Mouse (Mus musculus) hindbrain, embryonic 15.5 days (tissue): ENCODE measurements at regions not wholly inside any gene's neighbourhood (a gene's known extent, or its start where the extent isn't known, plus 50 kb on each side); places are given as distances from the start of the nearest gene placed in this dataset.

Experiments used
- ATAC-seq: fragments of 200-750 bp; cut with Nextera tagmentation; 2 replicates; pipeline ENCODE4 v1.8.0; 2017; ENCODE audit warnings: low read depth, moderate number of reproducible peaks, moderate TSS enrichment; ENCODE audit not compliant: low FRiP score
- H3K27ac ChIP-seq: fragments of 300-500 bp; sonication (generic); replicated peaks from 2 replicates; pipeline ENCODE4 v1.5.1; 2015; ENCODE audit warnings: mild to moderate bottlenecking, inconsistent platforms
- H3K27me3 ChIP-seq: fragments of 300-500 bp; sonication (generic); 2 replicates; pipeline ENCODE4 v1.6.1; 2015; ENCODE audit warnings: control low read depth, inconsistent platforms
- H3K36me3 ChIP-seq: fragments of 300-500 bp; sonication (generic); 2 replicates; pipeline ENCODE4 v1.6.1; 2015; ENCODE audit warnings: control low read depth, inconsistent platforms
- H3K4me1 ChIP-seq: fragments of 300-500 bp; sonication (generic); replicated peaks from 2 replicates; pipeline ENCODE4 v1.6.1; 2015; ENCODE audit warnings: control low read depth, inconsistent platforms
- H3K4me2 ChIP-seq: fragments of 300-500 bp; sonication (generic); 2 replicates; pipeline ENCODE4 v1.6.1; 2015; ENCODE audit warnings: moderate library complexity, mild to moderate bottlenecking, inconsistent platforms
- H3K4me3 ChIP-seq: fragments of 300-500 bp; sonication (generic); 2 replicates; pipeline ENCODE4 v1.5.1; 2015; ENCODE audit warnings: mild to moderate bottlenecking, inconsistent platforms
- H3K9ac ChIP-seq: fragments of 300-500 bp; sonication (generic); 2 replicates; pipeline ENCODE4 v1.6.1; 2015; ENCODE audit warnings: inconsistent platforms
- H3K9me3 ChIP-seq: fragments of 300-500 bp; sonication (generic); 2 replicates; pipeline ENCODE4 v1.6.1; 2016; ENCODE audit warnings: control low read depth, inconsistent platforms
- WGBS: fragments of 180-500 bp; shearing (Covaris S2); methylation state at CpG from one replicate; pipeline ENCODE4 v1.1.7; 2015; 5-methylcytosine and 5-hydroxymethylcytosine counted together

- Histone ChIP-seq H3K4me3 (no peak overlapping the region), H3K9me3 (no peaks in the 10 kb centered on the region), H3K4me1 (0 out of 2 replicates have a peak, but pooled peaks cover 7% of the 10 kb centered on the region), H3K27ac (no peak overlapping the region), H3K27me3 (no peaks in the 10 kb centered on the region), H3K36me3 (no peaks in the 10 kb centered on the region), H3K4me2 (no peak overlapping the region), H3K9ac (no peak overlapping the region)
- 14% methylated on average over 7 of the region's 7 CpGs for WGBS
- ATAC-seq = no peak
Observed at GRCm38 (mm10) chr17:10078536-10079319, 240.9 kb downstream of the Qk start.

- H3K36me3 ChIP-seq = no peaks in the 10 kb centered on the region
- H3K4me2 ChIP-seq = no peak overlapping the region
- H3K9me3 ChIP-seq = no peaks in the 10 kb centered on the region
- ATAC-seq = no peak
- no peak overlapping the region for H3K27ac ChIP-seq
- H3K4me3 ChIP-seq = no peak overlapping the region
- H3K27me3 ChIP-seq = no peaks in the 10 kb centered on the region
- H3K4me1 ChIP-seq = no peaks in the 10 kb centered on the region
- H3K9ac ChIP-seq = no peak overlapping the region
Observed at GRCm38 (mm10) chr17:10073301-10073700, 246.4 kb downstream of the Qk start.

GRCm38 (mm10) chr17:10069251-10069650 is 250.4 kb downstream of the Qk start:
- no peak for ATAC-seq
- H3K27me3 ChIP-seq = no peaks in the 10 kb centered on the region
- no peaks in the 10 kb centered on the region for H3K4me1 ChIP-seq
- H3K9me3 ChIP-seq = no peaks in the 10 kb centered on the region
- no peak overlapping the region for H3K27ac ChIP-seq
- H3K4me3 ChIP-seq = no peak overlapping the region
- no peaks in the 10 kb centered on the region for H3K36me3 ChIP-seq
- no peak overlapping the region for H3K4me2 ChIP-seq
- 97% methylated on average over 3 of the region's 3 CpGs for WGBS
- H3K9ac ChIP-seq = no peak overlapping the region

GRCm38 (mm10) chr17:10065131-10065530 is 254.5 kb downstream of the Qk start:
- Histone ChIP-seq H3K4me1 (no peaks in the 10 kb centered on the region), H3K9me3 (no peaks in the 10 kb centered on the region), H3K36me3 (no peaks in the 10 kb centered on the region), H3K4me3 (no peak overlapping the region), H3K27ac (no peak overlapping the region), H3K27me3 (no peaks in the 10 kb centered on the region), H3K9ac (no peak overlapping the region), H3K4me2 (no peak overlapping the region)
- 71% methylated on average over 3 of the region's 3 CpGs for WGBS
- no peak for ATAC-seq

- WGBS = 83% methylated on average over 8 of the region's 8 CpGs
- no peaks in the 10 kb centered on the region for H3K36me3 ChIP-seq
- no peak overlapping the region for H3K9ac ChIP-seq
Observed at GRCm38 (mm10) chr17:10062546-10063100, 257.0 kb downstream of the Qk start.

GRCm38 (mm10) chr17:10057736-10058135 is 261.9 kb downstream of the Qk start:
- Histone ChIP-seq H3K4me2 (no peak overlapping the region), H3K36me3 (no peaks in the 10 kb centered on the region), H3K9me3 (no peaks in the 10 kb centered on the region), H3K9ac (no peak overlapping the region), H3K4me3 (no peak overlapping the region), H3K27ac (no peak overlapping the region), H3K4me1 (no peaks in the 10 kb centered on the region), H3K27me3 (no peaks in the 10 kb centered on the region)
- 86% methylated on average over 1 of the region's 1 CpGs for WGBS
- no peak for ATAC-seq

More at GRCm38 (mm10) chr17:10062546-10063100, 257.0 kb downstream of the Qk start:
- no peaks in the 10 kb centered on the region for H3K4me1 ChIP-seq
- no peak overlapping the region for H3K27ac ChIP-seq
- no peak for ATAC-seq
- H3K9me3 ChIP-seq = no peaks in the 10 kb centered on the region
- no peaks in the 10 kb centered on the region for H3K27me3 ChIP-seq
- no peak overlapping the region for H3K4me3 ChIP-seq
- no peak overlapping the region for H3K4me2 ChIP-seq

GRCm38 (mm10) chr17:10056096-10056495 is 263.6 kb downstream of the Qk start:
- Histone ChIP-seq H3K27ac (no peak overlapping the region), H3K27me3 (no peaks in the 10 kb centered on the region), H3K4me1 (no peaks in the 10 kb centered on the region), H3K4me3 (no peak overlapping the region), H3K9ac (no peak overlapping the region), H3K9me3 (no peaks in the 10 kb centered on the region), H3K36me3 (no peaks in the 10 kb centered on the region), H3K4me2 (no peak overlapping the region)
- WGBS = 89% methylated on average over 2 of the region's 2 CpGs
- no peak for ATAC-seq

GRCm38 (mm10) chr17:10054375-10054774 is 265.3 kb downstream of the Qk start:
- H3K4me1 ChIP-seq = no peaks in the 10 kb centered on the region
- no peaks in the 10 kb centered on the region for H3K27me3 ChIP-seq
- H3K9ac ChIP-seq = no peak overlapping the region
- H3K4me2 ChIP-seq = no peak overlapping the region
- no peaks in the 10 kb centered on the region for H3K36me3 ChIP-seq
- WGBS = 81% methylated on average over 5 of the region's 5 CpGs
- no peaks in the 10 kb centered on the region for H3K9me3 ChIP-seq
- H3K27ac ChIP-seq = no peak overlapping the region
- ATAC-seq = no peak
- no peak overlapping the region for H3K4me3 ChIP-seq

- Histone ChIP-seq H3K4me2 (no peak overlapping the region), H3K4me3 (no peak overlapping the region), H3K36me3 (no peaks in the 10 kb centered on the region), H3K9ac (no peak overlapping the region), H3K9me3 (no peaks in the 10 kb centered on the region), H3K27me3 (no peaks in the 10 kb centered on the region), H3K4me1 (no peaks in the 10 kb centered on the region; the same call in 1 of the 2 replicates), H3K27ac (no peak overlapping the region)
- WGBS = 75% methylated on average over 5 of the region's 5 CpGs
- ATAC-seq = no peak
Observed at GRCm38 (mm10) chr17:10044336-10044735, 275.3 kb downstream of the Qk start.

- Histone ChIP-seq H3K9ac (no peak overlapping the region), H3K4me2 (no peak overlapping the region), H3K27me3 (no peaks in the 10 kb centered on the region), H3K4me3 (no peak overlapping the region), H3K27ac (no peak overlapping the region), H3K9me3 (no peaks in the 10 kb centered on the region), H3K36me3 (no peaks in the 10 kb centered on the region), H3K4me1 (no peaks in the 10 kb centered on the region; the same call in 1 of the 2 replicates)
- ATAC-seq = no peak
- WGBS = 91% methylated on average over 5 of the region's 5 CpGs
Observed at GRCm38 (mm10) chr17:10042042-10042652, 277.5 kb downstream of the Qk start.

- no peak for ATAC-seq
Observed at GRCm38 (mm10) chr17:10040951-10041359, 278.7 kb downstream of the Qk start.

GRCm38 (mm10) chr17:10040375-10040774 is 279.3 kb downstream of the Qk start:
- no peaks in the 10 kb centered on the region for H3K27me3 ChIP-seq
- no peaks in the 10 kb centered on the region for H3K36me3 ChIP-seq
- 74% methylated on average over 4 of the region's 4 CpGs for WGBS
- H3K4me3 ChIP-seq = no peak overlapping the region
- no peak overlapping the region for H3K9ac ChIP-seq
- no peaks in the 10 kb centered on the region; the same call in 1 of the 2 replicates for H3K4me1 ChIP-seq
- ATAC-seq = no peak
- no peaks in the 10 kb centered on the region for H3K9me3 ChIP-seq
- no peak overlapping the region for H3K27ac ChIP-seq
- no peak overlapping the region for H3K4me2 ChIP-seq

More at GRCm38 (mm10) chr17:10040951-10041359, 278.7 kb downstream of the Qk start:
- WGBS = 86% methylated on average over 4 of the region's 4 CpGs
- Histone ChIP-seq H3K36me3 (no peaks in the 10 kb centered on the region), H3K27me3 (no peaks in the 10 kb centered on the region), H3K27ac (no peak overlapping the region), H3K9ac (no peak overlapping the region), H3K4me1 (no peaks in the 10 kb centered on the region; the same call in 1 of the 2 replicates), H3K9me3 (no peaks in the 10 kb centered on the region), H3K4me2 (no peak overlapping the region), H3K4me3 (no peak overlapping the region)
